Mouse (Mus musculus): ENCODE results near the gene Cnih3. TPM values are rescaled to one million over a fixed set of nuclear protein-coding genes. Genes with fewer than 3 reads are reported as not detected.
A peak's percentile ranks its signal among the peaks of the same experiment; 100 is the strongest.

Cnih3 gene
- total and polyA plus RNA-seq, 2 experiments from 2014 or later = 22.5 to 35.7 TPM

DNA sequence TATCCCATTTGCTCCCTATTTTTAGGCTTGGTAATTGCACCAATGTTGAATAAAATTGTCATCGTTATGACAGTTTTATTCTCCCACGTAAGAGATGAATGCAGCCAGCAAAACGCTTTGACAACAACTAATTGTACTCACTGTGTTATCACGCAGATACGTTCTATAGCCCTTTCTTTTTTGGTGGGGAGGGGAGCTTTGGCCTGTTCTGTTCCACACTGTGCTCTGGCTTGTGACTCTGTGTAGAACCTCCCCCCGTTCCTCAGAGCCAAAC, 110.4 kb downstream of the Cnih3 start:
- Histone ChIP-seq H3K36me3 (ENCODE audit: insufficient read depth, low read length) (no peaks in the 10 kb centered on the region), H3K4me2 (ENCODE audit: low read depth, low read length, poor library complexity, severe bottlenecking) (no peak overlapping the region), H3K9ac (replicated peaks; ENCODE audit: low read length, poor library complexity, severe bottlenecking) (no peak overlapping the region), H3K4me1 (ENCODE audit: insufficient read depth, low read length) (no peaks in the 10 kb centered on the region), H3K27me3 (ENCODE audit: insufficient read depth, low read length) (no peaks in the 10 kb centered on the region), H3K27ac (ENCODE audit: low read depth, low read length) (no peak overlapping the region), H3K9me3 (ENCODE audit: low read length) (no peaks in the 10 kb centered on the region), H3K4me3 (ENCODE audit: low read depth, low read length) (no peak overlapping the region)
- DNase-seq (ENCODE audit: low spot score) = no peak
- 84% methylated on average over 6 of the region's 6 CpGs for WGBS
- TF ChIP-seq CTCF (IDR thresholded peaks at IDR 0.05) = no peak
- no peak for ATAC-seq (ENCODE audit: low FRiP score)

DNA sequence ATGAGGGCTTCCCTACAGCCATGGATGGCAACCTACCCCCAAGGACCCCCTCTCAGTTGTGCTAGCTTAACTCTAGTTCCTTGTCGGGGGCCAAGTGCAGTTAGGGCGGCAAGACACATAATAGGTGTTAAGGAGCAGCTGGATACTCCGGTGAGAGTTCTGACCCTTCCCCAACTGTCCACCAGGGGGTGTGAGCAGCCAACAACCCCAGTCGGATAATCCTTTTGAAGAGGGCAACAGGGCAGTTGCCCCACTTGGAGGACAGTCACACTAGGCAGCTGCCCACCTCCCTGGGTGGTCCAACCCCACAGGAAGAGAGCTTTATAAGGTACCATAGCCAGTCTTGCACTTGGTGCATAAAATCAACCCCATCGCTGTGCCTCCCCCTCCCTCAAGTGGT, 112.6 kb downstream of the Cnih3 start:
- no peaks in the 10 kb centered on the region for H3K36me3 ChIP-seq (ENCODE audit: insufficient read depth, low read length)
- H3K27me3 ChIP-seq (ENCODE audit: insufficient read depth, low read length) = no peaks in the 10 kb centered on the region
- no peak for DNase-seq (ENCODE audit: low spot score)
- H3K9ac ChIP-seq (replicated peaks; ENCODE audit: low read length, poor library complexity, severe bottlenecking) = no peak overlapping the region
- no peak overlapping the region for H3K4me3 ChIP-seq (ENCODE audit: low read depth, low read length)
- no peak for ATAC-seq (ENCODE audit: low FRiP score)
- no peak overlapping the region for H3K4me2 ChIP-seq (ENCODE audit: low read depth, low read length, poor library complexity, severe bottlenecking)
- no peaks in the 10 kb centered on the region for H3K9me3 ChIP-seq (ENCODE audit: low read length)
- H3K27ac ChIP-seq (ENCODE audit: low read depth, low read length) = no peak overlapping the region
- WGBS = 56% methylated on average over 5 of the region's 5 CpGs
- no peaks in the 10 kb centered on the region for H3K4me1 ChIP-seq (ENCODE audit: insufficient read depth, low read length)
- TF ChIP-seq CTCF (IDR thresholded peaks at IDR 0.05) = peak; percentile 56

DNA sequence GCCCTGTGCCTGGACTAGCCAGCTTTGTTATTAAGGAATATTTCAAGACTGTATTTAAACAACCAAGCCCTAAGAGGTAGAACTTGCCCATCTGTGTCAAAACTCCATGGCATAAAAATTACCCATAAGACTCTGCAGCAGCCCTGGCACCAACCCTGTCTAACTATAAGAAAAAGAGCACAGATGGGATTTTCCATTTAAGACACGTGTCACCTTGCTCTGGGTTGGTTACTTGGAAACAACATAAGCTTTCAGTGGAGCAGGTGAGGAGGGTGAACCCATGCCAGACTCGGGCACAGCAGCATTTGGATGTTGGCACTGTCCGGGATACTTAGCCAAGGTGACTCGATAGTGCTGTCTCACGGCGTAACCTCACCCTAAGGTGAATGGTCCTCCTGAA, 113.6 kb downstream of the Cnih3 start:
- no peak for ATAC-seq (ENCODE audit: low FRiP score)
- 91% methylated on average over 6 of the region's 6 CpGs for WGBS
- Histone ChIP-seq H3K4me1 (ENCODE audit: insufficient read depth, low read length) (no peaks in the 10 kb centered on the region), H3K36me3 (ENCODE audit: insufficient read depth, low read length) (no peaks in the 10 kb centered on the region), H3K4me2 (ENCODE audit: low read depth, low read length, poor library complexity, severe bottlenecking) (no peak overlapping the region), H3K4me3 (ENCODE audit: low read depth, low read length) (no peak overlapping the region), H3K9ac (replicated peaks; ENCODE audit: low read length, poor library complexity, severe bottlenecking) (no peak overlapping the region), H3K9me3 (ENCODE audit: low read length) (0 out of 2 replicates have a peak, but pooled peaks cover under 1% of the 10 kb centered on the region), H3K27me3 (ENCODE audit: insufficient read depth, low read length) (no peaks in the 10 kb centered on the region), H3K27ac (ENCODE audit: low read depth, low read length) (no peak overlapping the region)
- DNase-seq (ENCODE audit: low spot score) = no peak
- TF ChIP-seq CTCF (IDR thresholded peaks at IDR 0.05) = no peak

DNA sequence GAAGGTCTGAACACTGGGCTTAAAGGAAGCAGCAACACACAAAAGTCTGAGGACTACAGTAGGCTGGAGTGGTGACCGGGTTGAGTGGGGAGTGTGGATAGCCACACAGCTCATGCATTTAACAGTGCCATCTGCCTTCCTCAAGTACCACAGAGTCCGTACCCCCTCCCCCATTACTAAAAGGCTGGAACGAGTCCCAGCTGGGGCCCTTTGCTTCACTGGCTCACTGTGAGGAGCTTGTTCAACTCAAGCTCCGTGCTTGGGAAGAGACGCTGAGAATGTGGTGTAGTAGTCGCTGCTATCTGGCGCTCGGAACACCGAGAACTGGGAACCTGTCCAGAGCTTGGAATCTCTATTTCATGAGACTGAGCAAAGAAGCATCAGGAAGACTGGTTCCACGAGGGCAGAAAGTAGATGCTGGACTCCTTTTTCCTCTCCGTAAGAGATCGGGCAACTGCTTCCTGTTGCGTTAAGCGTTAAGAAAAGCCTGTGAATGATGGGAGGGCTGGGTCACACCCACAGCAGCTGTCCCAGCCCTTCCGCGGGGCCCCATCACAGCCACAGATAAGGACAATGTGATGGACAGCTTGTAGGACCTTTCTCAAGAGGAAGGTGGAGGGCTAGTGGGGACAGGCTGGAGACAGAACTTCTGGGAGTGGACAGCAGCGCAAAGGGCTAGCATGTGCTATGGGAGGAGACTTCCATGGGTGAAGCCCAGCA, 114.3 kb downstream of the Cnih3 start:
- Histone ChIP-seq H3K4me1 (ENCODE audit: insufficient read depth, low read length) (no peaks in the 10 kb centered on the region), H3K4me2 (ENCODE audit: low read depth, low read length, poor library complexity, severe bottlenecking) (no peak overlapping the region), H3K27ac (ENCODE audit: low read depth, low read length) (no peak overlapping the region), H3K9ac (replicated peaks; ENCODE audit: low read length, poor library complexity, severe bottlenecking) (no peak overlapping the region), H3K9me3 (ENCODE audit: low read length) (peaks cover 5% of the 10 kb centered on the region; the same call in 1 of the 2 replicates), H3K36me3 (ENCODE audit: insufficient read depth, low read length) (no peaks in the 10 kb centered on the region), H3K4me3 (ENCODE audit: low read depth, low read length) (no peak overlapping the region), H3K27me3 (ENCODE audit: insufficient read depth, low read length) (no peaks in the 10 kb centered on the region)
- peak; percentile 54; the same call in 1 of the 2 replicates for ATAC-seq (ENCODE audit: low FRiP score)
- TF ChIP-seq CTCF (IDR thresholded peaks at IDR 0.05) = no peak
- 74% methylated on average over 17 of the region's 17 CpGs for WGBS
- DNase-seq (ENCODE audit: low spot score) = peak; percentile 80

DNA sequence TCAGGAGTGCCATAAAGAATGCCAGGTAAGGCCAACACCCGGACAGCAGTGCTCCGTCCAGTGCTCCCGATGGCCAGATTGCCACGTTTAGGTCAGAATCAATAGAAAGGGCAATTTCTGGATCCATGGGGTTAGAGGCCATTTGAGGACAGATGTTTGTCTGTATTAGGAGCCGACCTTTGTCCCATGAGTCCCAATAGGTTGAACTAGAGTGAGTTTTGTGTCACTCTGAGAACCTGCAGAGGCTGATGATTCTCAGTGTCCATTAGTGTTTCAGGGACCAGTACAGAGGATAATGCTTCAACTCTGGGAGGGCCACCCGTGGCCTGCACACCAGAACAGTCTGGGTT, 114.9 kb downstream of the Cnih3 start:
- H3K4me2 ChIP-seq (ENCODE audit: low read depth, low read length, poor library complexity, severe bottlenecking) = no peak overlapping the region
- WGBS = 89% methylated on average over 6 of the region's 6 CpGs
- H3K36me3 ChIP-seq (ENCODE audit: insufficient read depth, low read length) = no peaks in the 10 kb centered on the region
- no peaks in the 10 kb centered on the region for H3K4me1 ChIP-seq (ENCODE audit: insufficient read depth, low read length)
- DNase-seq (ENCODE audit: low spot score) = no peak
- no peak overlapping the region for H3K9ac ChIP-seq (replicated peaks; ENCODE audit: low read length, poor library complexity, severe bottlenecking)
- H3K27me3 ChIP-seq (ENCODE audit: insufficient read depth, low read length) = no peaks in the 10 kb centered on the region
- H3K4me3 ChIP-seq (ENCODE audit: low read depth, low read length) = no peak overlapping the region
- ATAC-seq (ENCODE audit: low FRiP score) = no peak
- peaks cover 5% of the 10 kb centered on the region; the same call in 1 of the 2 replicates for H3K9me3 ChIP-seq (ENCODE audit: low read length)
- TF ChIP-seq CTCF (IDR thresholded peaks at IDR 0.05) = no peak
- no peak overlapping the region for H3K27ac ChIP-seq (ENCODE audit: low read depth, low read length)

DNA sequence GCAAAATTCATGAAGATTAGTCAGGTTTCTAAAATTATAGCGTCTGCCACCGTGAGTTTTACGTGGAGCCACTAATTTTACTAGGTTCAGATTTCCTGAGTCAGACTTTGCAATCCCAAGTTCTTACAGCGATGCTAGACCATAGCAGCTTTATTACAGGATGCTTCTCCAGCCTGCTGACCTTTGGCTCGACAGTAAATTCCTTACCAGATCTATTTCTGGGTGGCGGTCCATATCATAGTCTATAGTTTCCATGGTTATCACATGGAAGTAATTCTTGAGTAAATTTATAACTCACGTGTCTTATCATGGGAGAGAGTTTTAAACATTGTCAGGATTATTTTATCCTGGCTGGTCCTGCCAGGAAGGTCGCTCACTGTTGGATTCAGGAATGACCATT, 117.0 kb downstream of the Cnih3 start:
- DNase-seq (ENCODE audit: low spot score) = no peak
- Histone ChIP-seq H3K27ac (ENCODE audit: low read depth, low read length) (no peak overlapping the region), H3K4me2 (ENCODE audit: low read depth, low read length, poor library complexity, severe bottlenecking) (no peak overlapping the region), H3K36me3 (ENCODE audit: insufficient read depth, low read length) (no peaks in the 10 kb centered on the region), H3K9ac (replicated peaks; ENCODE audit: low read length, poor library complexity, severe bottlenecking) (no peak overlapping the region), H3K9me3 (ENCODE audit: low read length) (peaks cover 5% of the 10 kb centered on the region; the same call in 1 of the 2 replicates), H3K4me3 (ENCODE audit: low read depth, low read length) (no peak overlapping the region), H3K4me1 (ENCODE audit: insufficient read depth, low read length) (no peaks in the 10 kb centered on the region), H3K27me3 (ENCODE audit: insufficient read depth, low read length) (no peaks in the 10 kb centered on the region)
- TF ChIP-seq CTCF (IDR thresholded peaks at IDR 0.05) = no peak
- no peak for ATAC-seq (ENCODE audit: low FRiP score)
- WGBS = 82% methylated on average over 8 of the region's 8 CpGs
